Mouse (Mus musculus) forebrain, embryonic 15.5 days (tissue): ENCODE results near the gene Sdk2. TPM values are rescaled to one million over a fixed set of nuclear protein-coding genes. Genes with fewer than 3 reads are reported as not detected.

Experiments
- ATAC-seq: fragments of 200-750 bp; cut with Nextera tagmentation; replicated peaks from 2 replicates; pipeline ENCODE4 v1.8.0; 2017; ENCODE audit warnings: mild to moderate bottlenecking, moderate TSS enrichment, moderate library complexity
- H3K27ac ChIP-seq: fragments of 300-500 bp; sonication (generic); replicated peaks from 2 replicates; pipeline ENCODE4 v1.5.1; 2015; ENCODE audit warnings: mild to moderate bottlenecking, inconsistent platforms
- H3K27me3 ChIP-seq: fragments of 300-500 bp; sonication (generic); 2 replicates; pipeline ENCODE4 v1.6.1; 2015; ENCODE audit warnings: inconsistent platforms
- H3K36me3 ChIP-seq: fragments of 300-500 bp; sonication (generic); 2 replicates; pipeline ENCODE4 v1.6.1; 2015; ENCODE audit warnings: mild to moderate bottlenecking, inconsistent platforms
- H3K4me1 ChIP-seq: fragments of 300-500 bp; sonication (generic); 2 replicates; pipeline ENCODE4 v1.6.1; 2015; ENCODE audit warnings: inconsistent platforms
- H3K4me2 ChIP-seq: fragments of 300-500 bp; sonication (generic); replicated peaks from 2 replicates; pipeline ENCODE4 v1.6.1; 2015; ENCODE audit warnings: mild to moderate bottlenecking, inconsistent platforms
- H3K4me3 ChIP-seq: fragments of 300-500 bp; sonication (generic); 2 replicates; pipeline ENCODE4 v1.5.1; 2015; ENCODE audit warnings: mild to moderate bottlenecking, inconsistent platforms
- H3K9ac ChIP-seq: fragments of 300-500 bp; sonication (generic); replicated peaks from 2 replicates; pipeline ENCODE4 v1.6.1; 2015; ENCODE audit warnings: mild to moderate bottlenecking, inconsistent platforms
- H3K9me3 ChIP-seq: fragments of 300-500 bp; sonication (generic); 2 replicates; pipeline ENCODE4 v1.6.1; 2016; ENCODE audit warnings: inconsistent platforms
- WGBS: fragments of 180-500 bp; shearing (Covaris S2); methylation state at CpG from one replicate; pipeline ENCODE4 v1.1.7; 2015; ENCODE audit warnings: mixed read lengths; 5-methylcytosine and 5-hydroxymethylcytosine counted together
- polyA plus RNA-seq: library from polyadenylated mRNA; unstranded; fragments of >200 nt; fragmentation: Nextera tagmentation; extraction: Ambion mirVana; gene quantifications from 2 replicates; pipeline ENCODE4 v1.2.1, GENCODE M21; 2015

Sdk2 gene
- polyA plus RNA-seq, result 2.2 and 2.3 TPM in 2 replicates

DNA sequence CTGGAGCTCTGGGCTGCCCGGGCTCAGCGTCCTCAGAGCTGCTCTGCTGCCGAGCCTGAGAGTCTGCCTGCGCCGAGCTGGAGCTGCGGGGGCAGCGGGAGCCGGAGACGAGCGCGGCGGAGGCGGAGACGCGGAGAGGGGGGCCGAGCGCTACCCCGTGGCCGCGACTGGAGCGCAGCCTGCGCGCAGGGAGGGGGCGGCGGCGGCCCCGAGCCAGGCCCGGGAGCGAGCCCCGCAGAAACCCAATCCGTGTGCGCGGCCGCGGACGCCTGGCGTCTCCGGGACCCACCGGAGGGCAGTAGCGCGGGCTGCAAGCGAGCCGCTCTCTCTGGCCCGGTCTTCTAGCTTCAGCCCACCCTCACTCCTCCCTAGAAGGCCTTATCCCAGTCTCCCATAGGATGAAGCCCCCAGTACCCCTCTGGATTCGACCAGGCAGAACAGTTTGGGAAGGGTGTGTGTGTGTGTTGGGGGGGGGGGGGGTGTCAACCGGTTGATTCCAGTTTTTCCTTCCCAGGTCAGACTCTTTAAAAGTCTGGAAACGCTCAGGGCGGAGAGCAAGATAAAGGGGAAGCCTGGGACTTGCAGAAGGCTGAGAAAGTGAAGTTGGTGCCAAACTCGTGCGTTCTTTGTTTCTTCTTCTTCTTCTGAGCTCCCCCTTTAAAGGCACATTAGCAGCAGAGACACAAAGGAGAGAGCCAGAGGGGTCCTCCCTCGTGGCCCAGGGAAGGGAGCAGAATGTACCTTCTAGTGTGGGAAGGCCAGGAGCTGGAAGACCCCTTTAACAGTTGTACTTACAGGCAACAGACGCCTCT is at the start of gene Sdk2:
Gene Sdk2, minus strand, starts transcription at position 96 of the 812 bp plus-strand sequence.
- H3K4me1 ChIP-seq, result peaks cover 51% of the 10 kb centered on the region
- peak; percentile 86 for ATAC-seq
- H3K9ac ChIP-seq, result peak within 1 kb of the TSS; percentile 70

DNA sequence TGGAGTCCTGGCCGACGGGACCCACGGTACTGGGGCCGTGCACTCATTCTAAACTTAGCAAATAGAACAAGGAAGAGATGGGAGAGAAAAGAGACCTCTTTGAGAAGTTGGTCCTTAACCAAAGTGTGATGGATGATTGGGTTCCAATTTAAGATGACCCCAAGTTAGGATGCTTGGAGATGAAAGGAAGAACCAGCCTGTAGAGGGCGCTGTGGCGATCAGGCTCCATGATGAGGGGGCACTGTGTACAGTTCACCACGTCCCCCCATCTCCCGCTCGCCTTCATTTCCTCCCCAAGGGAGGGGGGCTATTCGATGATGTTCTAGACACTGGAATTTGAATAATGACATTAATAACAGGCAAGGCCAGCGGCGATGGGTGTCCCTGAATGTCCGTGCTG is 48.2 kb upstream of the Sdk2 start:
- H3K9ac ChIP-seq, result no peak overlapping the region
- peaks cover 8% of the 10 kb centered on the region for H3K4me1 ChIP-seq
- H3K36me3 ChIP-seq, result no peaks in the 10 kb centered on the region
- 74% methylated on average over 13 of the region's 13 CpGs for WGBS
- H3K4me3 ChIP-seq, result no peak overlapping the region
- no peak overlapping the region for H3K4me2 ChIP-seq
- no peaks in the 10 kb centered on the region; the same call in 1 of the 2 replicates for H3K27me3 ChIP-seq
- no peaks in the 10 kb centered on the region for H3K9me3 ChIP-seq
- no peak overlapping the region for H3K27ac ChIP-seq
- no peak for ATAC-seq

More for the DNA sequence above, at the start of gene Sdk2:
- H3K27ac ChIP-seq, result peak within 1 kb of the TSS; percentile 79
- peak within 1 kb of the TSS; percentile 55 for H3K4me3 ChIP-seq
- peaks cover 14% of the 10 kb centered on the region for H3K27me3 ChIP-seq
- 1% methylated on average over 51 of the region's 52 CpGs for WGBS
- H3K4me2 ChIP-seq, result peak within 1 kb of the TSS; percentile 95
- no peaks in the 10 kb centered on the region for H3K9me3 ChIP-seq
- H3K36me3 ChIP-seq, result no peaks in the 10 kb centered on the region

- Histone ChIP-seq H3K4me2 (no peak overlapping the region), H3K36me3 (no peaks in the 10 kb centered on the region), H3K4me3 (no peak overlapping the region), H3K9ac (no peak overlapping the region), H3K27ac (no peak overlapping the region), H3K27me3 (no peaks in the 10 kb centered on the region; the same call in 1 of the 2 replicates), H3K9me3 (no peaks in the 10 kb centered on the region), H3K4me1 (peaks cover 8% of the 10 kb centered on the region)
- no peak for ATAC-seq
- 47% methylated on average over 12 of the region's 12 CpGs for WGBS
Observed at GRCm38 (mm10) chr11:114114674-114115073, 47.8 kb upstream of the Sdk2 start.

DNA sequence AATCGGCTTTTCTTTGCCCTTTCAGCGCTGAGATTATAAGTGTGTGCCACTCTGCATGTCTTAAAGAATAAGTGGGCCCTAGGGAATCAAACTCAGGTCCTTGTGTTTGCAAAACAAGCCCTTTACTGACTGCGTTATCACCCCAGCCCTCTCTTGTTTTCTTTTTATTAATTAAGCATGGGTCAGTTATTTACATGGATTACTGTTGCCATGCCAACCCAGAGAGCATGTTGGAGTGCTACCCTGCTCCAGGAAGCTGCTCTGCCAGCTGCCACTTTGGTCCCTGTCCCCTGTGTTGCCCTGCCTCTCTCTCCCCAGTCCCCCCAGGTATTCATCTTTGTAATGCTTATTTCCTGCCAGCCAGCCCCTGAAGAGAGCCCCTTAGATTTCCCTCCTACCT is 44.0 kb upstream of the Sdk2 start:
- H3K4me1 ChIP-seq, result no peaks in the 10 kb centered on the region
- H3K27ac ChIP-seq, result no peak overlapping the region
- no peaks in the 10 kb centered on the region for H3K9me3 ChIP-seq
- no peak overlapping the region for H3K4me2 ChIP-seq
- WGBS, result 12% methylated on average over 3 of the region's 3 CpGs
- no peak overlapping the region for H3K4me3 ChIP-seq
- H3K27me3 ChIP-seq, result no peaks in the 10 kb centered on the region; the same call in 1 of the 2 replicates
- H3K36me3 ChIP-seq, result no peaks in the 10 kb centered on the region
- no peak for ATAC-seq
- H3K9ac ChIP-seq, result no peak overlapping the region

- no peak overlapping the region for H3K27ac ChIP-seq
- 71% methylated on average over 7 of the region's 7 CpGs for WGBS
- no peaks in the 10 kb centered on the region for H3K9me3 ChIP-seq
- no peaks in the 10 kb centered on the region for H3K36me3 ChIP-seq
- H3K4me1 ChIP-seq, result no peaks in the 10 kb centered on the region
- H3K27me3 ChIP-seq, result no peaks in the 10 kb centered on the region
- H3K4me2 ChIP-seq, result no peak overlapping the region
- ATAC-seq, result no peak
- no peak overlapping the region for H3K9ac ChIP-seq
- H3K4me3 ChIP-seq, result no peak overlapping the region
Observed at GRCm38 (mm10) chr11:114093636-114094035, 26.8 kb upstream of the Sdk2 start.

DNA sequence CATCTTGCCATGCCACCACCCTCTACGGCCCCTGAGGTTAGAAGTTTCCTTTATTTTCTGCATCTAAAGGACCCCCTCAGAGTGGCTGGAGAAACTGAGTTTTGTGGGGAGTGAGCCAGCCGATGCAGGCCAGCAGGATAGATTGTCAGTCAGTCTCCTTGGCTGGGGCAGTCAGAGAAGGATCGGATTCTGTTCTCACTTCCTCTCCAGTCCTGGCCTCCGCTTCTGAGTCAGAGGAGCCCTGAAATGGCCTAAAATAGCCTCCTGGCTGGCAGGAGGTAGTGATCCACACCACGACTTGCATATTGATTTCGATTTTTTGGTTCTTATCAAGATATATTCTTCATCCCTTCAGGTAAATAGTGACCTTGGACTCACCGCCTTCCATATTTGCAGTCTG is 26.3 kb upstream of the Sdk2 start:
- Histone ChIP-seq H3K36me3 (no peaks in the 10 kb centered on the region), H3K4me1 (no peaks in the 10 kb centered on the region), H3K27me3 (no peaks in the 10 kb centered on the region), H3K4me2 (no peak overlapping the region), H3K9ac (no peak overlapping the region), H3K9me3 (no peaks in the 10 kb centered on the region), H3K27ac (no peak overlapping the region), H3K4me3 (no peak overlapping the region)
- 77% methylated on average over 7 of the region's 7 CpGs for WGBS
- no peak for ATAC-seq

- Histone ChIP-seq H3K9me3 (0 out of 2 replicates have a peak, but pooled peaks cover 5% of the 10 kb centered on the region), H3K9ac (no peak overlapping the region), H3K4me2 (no peak overlapping the region), H3K27ac (no peak overlapping the region), H3K36me3 (no peaks in the 10 kb centered on the region), H3K4me1 (0 out of 2 replicates have a peak, but pooled peaks cover 7% of the 10 kb centered on the region), H3K27me3 (no peaks in the 10 kb centered on the region), H3K4me3 (no peak overlapping the region)
- WGBS, result 36% methylated on average over 9 of the region's 9 CpGs
- ATAC-seq, result no peak
Observed at GRCm38 (mm10) chr11:114080606-114081005, 13.8 kb upstream of the Sdk2 start.

GRCm38 (mm10) chr11:114072644-114073043 is 5.8 kb upstream of the Sdk2 start:
- no peak for ATAC-seq
- H3K4me1 ChIP-seq, result peaks cover 11% of the 10 kb centered on the region
- H3K27ac ChIP-seq, result no peak overlapping the region
- H3K4me3 ChIP-seq, result no peak overlapping the region
- no peaks in the 10 kb centered on the region for H3K36me3 ChIP-seq
- H3K27me3 ChIP-seq, result no peaks in the 10 kb centered on the region
- 0 out of 2 replicates have a peak, but pooled peaks cover 5% of the 10 kb centered on the region for H3K9me3 ChIP-seq
- H3K9ac ChIP-seq, result no peak overlapping the region
- H3K4me2 ChIP-seq, result no peak overlapping the region
- 84% methylated on average over 10 of the region's 10 CpGs for WGBS

DNA sequence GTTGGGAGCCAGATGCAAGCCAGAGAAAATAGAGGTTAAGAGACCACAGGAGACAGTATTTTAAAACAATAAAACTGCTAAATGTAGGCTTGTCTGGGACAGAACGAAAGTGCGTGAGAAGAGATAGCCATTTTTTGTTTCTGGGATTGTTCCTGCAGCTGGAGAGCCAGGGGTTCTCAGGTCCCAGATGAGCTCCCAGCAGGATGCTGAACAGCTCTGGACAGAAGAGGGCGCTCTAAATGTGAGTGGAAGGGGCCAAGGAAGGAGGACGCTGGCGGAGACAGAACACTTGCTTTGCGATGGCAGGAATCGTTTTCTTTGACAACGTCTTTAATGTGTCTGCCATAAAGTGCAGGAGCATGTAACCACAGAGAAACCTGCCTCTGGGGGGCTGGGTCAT is 5.2 kb upstream of the Sdk2 start:
- Histone ChIP-seq H3K27me3 (no peaks in the 10 kb centered on the region), H3K4me1 (peaks cover 17% of the 10 kb centered on the region), H3K9me3 (0 out of 2 replicates have a peak, but pooled peaks cover 5% of the 10 kb centered on the region), H3K27ac (no peak overlapping the region), H3K4me3 (no peak overlapping the region), H3K9ac (no peak overlapping the region), H3K36me3 (no peaks in the 10 kb centered on the region), H3K4me2 (no peak overlapping the region)
- 31% methylated on average over 8 of the region's 8 CpGs for WGBS
- ATAC-seq, result no peak

DNA sequence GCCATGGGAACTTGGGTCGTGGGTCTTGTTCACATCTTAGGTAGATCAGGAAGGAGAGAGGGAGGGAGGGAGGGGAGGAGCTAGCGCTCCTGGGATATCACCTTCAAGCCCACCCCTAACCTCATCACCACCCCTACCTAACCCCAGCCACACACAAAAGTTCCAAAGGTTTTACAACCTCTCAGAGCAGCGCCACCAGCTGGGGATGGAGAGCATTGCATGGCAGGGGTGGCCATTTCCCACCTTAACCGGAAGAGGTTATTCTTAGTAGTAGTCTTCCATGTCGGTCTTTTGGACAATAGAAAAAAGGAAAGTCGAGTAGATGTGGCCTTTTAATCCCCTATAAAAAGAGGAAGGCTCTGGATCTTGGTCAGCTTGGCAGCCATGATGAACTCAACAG is 4.0 kb upstream of the Sdk2 start:
- Histone ChIP-seq H3K36me3 (no peaks in the 10 kb centered on the region), H3K27ac (no peak overlapping the region), H3K9ac (no peak overlapping the region), H3K4me2 (no peak overlapping the region), H3K27me3 (no peaks in the 10 kb centered on the region), H3K4me1 (peaks cover 23% of the 10 kb centered on the region), H3K4me3 (no peak overlapping the region), H3K9me3 (0 out of 2 replicates have a peak, but pooled peaks cover 1% of the 10 kb centered on the region)
- no peak for ATAC-seq
- WGBS, result 69% methylated on average over 6 of the region's 6 CpGs

- H3K27me3 ChIP-seq, result no peaks in the 10 kb centered on the region
- H3K27ac ChIP-seq, result no peak overlapping the region
- WGBS, result 59% methylated on average over 8 of the region's 8 CpGs
- no peaks in the 10 kb centered on the region for H3K36me3 ChIP-seq
- H3K9me3 ChIP-seq, result no peaks in the 10 kb centered on the region
- H3K9ac ChIP-seq, result no peak overlapping the region
- no peak overlapping the region for H3K4me3 ChIP-seq
- H3K4me1 ChIP-seq, result peaks cover 30% of the 10 kb centered on the region
- no peak overlapping the region for H3K4me2 ChIP-seq
- no peak for ATAC-seq
Observed at GRCm38 (mm10) chr11:114070131-114070530, 3.3 kb upstream of the Sdk2 start.

- Histone ChIP-seq H3K4me1 (peaks cover 44% of the 10 kb centered on the region), H3K4me3 (no peak overlapping the region), H3K9me3 (no peaks in the 10 kb centered on the region), H3K27me3 (peaks cover 10% of the 10 kb centered on the region; the same call in 1 of the 2 replicates), H3K36me3 (no peaks in the 10 kb centered on the region), H3K9ac (no peak overlapping the region), H3K27ac (0 out of 2 replicates have a peak overlapping the region, but pooled peaks have one; percentile 12), H3K4me2 (no peak overlapping the region)
- ATAC-seq, result 0 out of 2 replicates have a peak, but pooled peaks have one; percentile 29
- WGBS, result 2% methylated on average over 5 of the region's 5 CpGs
Observed at GRCm38 (mm10) chr11:114068390-114068789, 1.5 kb upstream of the Sdk2 start.
